Mouse (Mus musculus) heart, postnatal 25 days (tissue): Measurements from ENCODE around the gene Sult2b1. TPM values are rescaled to one million over a fixed set of nuclear protein-coding genes. Genes with fewer than 3 reads are reported as not detected.
A peak's percentile ranks its signal among the peaks of the same experiment; 100 is the strongest.

Source experiments
- DNase-seq: peaks from one replicate; pipeline ENCODE4 v3.0.0; 2022; ENCODE audit warnings: low spot score
- intact Hi-C: fragments of 180-260 bp; cut with DNase I; formaldehyde crosslinking; loops from one replicate; pipeline ENCODE4 v1.15.1; 2025
- total RNA-seq, 2 experiments: library from RNA; stranded (reverse); gene quantifications; 2 replicates each; pipeline ENCODE4 v1.2.3; 2021

Sult2b1 gene
- total RNA-seq, 2 experiments from 2014 or later = not detected

DNA sequence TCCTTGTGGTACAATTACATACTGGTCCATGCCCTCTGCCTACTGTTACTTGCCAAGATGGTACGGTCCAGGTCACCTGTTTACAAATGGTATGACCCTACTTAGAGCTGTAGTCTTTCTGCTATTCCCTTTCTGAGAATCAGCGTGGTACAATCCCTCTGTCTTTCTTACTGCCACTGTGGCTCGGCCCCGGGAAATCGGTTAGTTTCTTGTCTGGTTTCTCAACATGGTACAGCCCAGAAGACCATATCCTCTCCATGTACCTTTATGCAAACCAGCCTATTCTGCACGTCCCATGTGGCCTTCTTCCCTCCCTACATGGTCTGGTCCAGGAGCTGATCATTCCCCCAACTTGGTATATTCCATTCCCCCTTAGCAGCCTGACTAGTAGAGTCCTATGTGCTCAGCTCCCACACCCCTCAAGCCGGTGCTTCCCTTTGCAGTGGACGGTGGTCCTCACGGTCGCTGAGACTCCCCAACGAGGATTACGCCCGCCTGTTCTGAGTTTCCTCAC lies 80.4 kb downstream of the Sult2b1 start:
- peak; percentile 61 for DNase-seq
- intact Hi-C loops = no loop called here

DNA sequence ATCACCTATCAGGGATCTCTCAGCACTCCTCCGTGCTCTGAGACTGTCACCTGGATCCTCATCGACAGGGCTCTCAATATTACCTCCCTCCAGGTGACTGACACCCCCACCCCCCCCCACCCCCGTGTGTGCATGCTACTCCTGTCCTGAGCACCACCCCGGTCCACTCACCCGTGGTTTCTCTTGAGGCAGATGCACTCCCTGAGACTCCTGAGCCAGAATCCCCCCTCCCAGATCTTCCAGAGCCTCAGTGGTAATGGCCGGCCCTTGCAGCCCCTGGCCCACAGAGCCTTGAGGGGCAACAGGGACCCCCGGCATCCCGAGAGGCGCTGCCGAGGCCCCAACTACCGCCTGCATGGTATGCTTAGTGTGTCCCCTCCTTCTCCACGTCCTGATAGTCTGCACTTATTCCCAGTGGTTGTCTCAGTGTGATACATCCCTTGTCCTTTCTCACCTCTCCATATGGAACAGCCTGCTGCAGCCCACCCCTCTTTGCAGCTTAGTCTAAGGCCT lies 80.9 kb downstream of the Sult2b1 start:
- no peak for DNase-seq
- intact Hi-C loops = no loop called here

DNA sequence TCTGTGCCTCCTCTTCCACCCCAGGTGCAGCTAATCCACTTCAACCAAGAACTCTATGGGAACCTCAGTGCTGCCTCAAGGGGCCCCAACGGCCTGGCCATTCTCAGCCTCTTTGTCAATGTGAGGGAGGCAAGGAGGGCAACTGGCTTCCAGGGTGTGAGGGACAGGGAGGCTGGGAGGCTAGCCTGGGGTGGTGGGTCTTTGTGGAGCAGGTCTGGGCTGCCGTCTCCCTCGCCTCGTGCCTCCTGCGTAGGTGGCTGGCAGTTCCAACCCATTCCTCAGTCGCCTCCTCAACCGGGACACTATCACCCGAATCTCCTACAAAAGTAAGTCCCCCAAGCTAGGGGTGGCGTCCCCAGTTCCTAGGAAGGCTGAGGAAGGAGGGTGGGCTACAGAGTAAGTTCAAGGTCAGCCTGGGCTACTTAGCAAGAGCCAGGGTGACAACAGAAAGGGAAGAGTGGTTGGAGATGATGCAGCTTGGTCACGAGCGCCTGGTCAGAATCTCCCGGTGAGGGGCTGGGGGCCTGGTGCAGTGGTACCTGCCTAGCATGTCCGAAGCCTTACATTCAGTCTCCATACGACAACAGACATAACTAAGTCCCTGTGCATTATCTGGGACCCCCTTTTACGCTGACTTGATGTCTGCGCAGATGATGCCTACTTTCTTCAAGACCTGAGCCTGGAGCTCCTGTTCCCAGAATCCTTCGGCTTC lies 81.5 kb downstream of the Sult2b1 start:
- intact Hi-C loops = no loop called here
- DNase-seq = no peak

DNA sequence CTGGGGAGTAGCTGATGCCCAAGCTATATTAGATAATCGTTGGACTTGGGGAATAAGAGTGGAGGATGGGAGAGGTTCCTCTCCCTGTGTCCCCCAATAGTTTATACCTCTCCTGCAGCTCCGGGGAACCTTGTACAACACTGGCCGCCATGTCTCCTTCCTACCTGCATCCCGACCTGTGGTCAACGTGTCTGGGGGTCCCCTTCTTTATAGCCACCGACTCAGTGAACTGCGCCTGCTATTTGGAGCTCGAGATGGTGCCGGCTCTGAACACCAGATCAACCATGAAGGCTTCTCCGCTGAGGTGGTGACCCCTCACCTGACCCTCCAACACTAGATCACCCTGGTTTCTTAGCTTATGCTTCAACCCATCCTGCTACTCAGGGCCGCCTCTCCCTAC lies 82.2 kb downstream of the Sult2b1 start:
- DNase-seq = no peak
- intact Hi-C loops = no loop called here

DNA sequence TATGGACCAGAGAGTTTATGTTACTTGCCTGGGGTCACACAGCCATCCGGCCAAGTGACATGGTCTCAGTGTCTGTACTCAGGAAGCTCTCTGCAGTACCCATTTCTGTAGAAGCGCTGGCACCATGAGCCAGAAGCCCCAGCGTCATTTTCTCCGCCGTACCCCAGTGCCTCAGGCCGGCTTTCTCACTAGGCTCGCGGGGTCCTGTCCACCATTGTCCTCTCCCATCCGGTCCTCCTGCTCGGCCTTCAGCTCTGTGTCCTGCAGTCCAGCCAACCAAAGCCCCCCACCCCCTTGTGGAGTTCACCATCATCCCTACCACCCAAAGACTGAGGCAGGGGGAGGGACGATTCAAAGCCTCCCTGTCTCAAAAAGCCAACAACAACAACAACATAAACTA lies 82.9 kb downstream of the Sult2b1 start:
- DNase-seq = no peak
- intact Hi-C loops = no loop called here

DNA sequence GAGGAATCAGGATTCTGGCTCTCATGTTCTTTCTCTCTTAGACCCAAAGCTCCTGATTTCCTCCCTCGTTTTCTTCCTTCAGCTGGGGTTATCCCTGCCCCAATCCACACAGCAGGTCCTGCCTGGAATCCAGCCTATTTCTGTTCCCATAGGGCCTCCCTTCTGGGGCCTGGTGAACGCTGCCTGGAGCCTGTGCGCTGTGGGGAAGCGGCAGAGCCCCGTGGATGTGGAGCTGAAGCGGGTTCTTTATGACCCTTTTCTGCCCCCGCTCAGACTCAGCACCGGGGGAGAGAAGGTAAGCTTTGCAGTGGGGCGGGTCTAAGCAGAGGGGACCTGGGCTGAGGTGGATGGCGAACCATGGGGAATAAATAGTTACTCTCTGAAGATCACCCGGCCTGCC lies 83.4 kb downstream of the Sult2b1 start:
- intact Hi-C loops = no loop called here
- no peak for DNase-seq

DNA sequence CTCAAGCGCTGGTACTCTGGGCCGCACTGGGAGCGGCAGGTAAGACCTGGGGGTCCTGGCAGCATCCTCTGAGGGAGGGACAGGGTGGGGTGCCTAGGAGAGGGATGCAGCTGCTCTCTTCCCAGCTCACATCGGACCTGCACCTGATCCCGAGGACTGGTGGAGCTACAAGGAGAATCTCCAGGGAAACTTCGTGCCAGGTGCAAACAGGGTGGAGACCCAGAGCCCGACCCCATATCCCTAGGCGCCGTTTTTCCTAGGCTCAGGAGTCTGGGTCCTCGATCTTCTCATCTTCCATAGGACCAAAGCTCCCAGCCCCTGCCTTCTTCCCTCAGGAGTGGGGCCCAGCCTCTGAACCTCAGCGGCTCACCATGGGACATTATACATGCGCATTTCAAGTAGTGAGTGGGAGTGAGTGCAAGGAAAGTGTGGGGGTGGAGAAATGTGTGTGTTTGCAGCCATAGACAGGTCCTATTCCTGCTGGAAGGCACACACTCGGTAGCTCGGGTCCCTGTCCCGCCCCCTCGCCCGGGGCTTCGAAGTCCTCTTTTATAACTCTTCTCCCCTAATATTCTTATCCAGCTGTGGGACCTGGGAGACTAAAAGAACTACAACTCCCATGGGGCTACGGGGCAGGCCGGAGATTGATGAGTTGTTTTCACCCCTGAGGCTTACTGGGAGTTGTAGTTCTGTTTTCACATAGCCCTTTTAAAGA lies 84.0 kb downstream of the Sult2b1 start:
- intact Hi-C loops = no loop called here
- peak; percentile 69 for DNase-seq

DNA sequence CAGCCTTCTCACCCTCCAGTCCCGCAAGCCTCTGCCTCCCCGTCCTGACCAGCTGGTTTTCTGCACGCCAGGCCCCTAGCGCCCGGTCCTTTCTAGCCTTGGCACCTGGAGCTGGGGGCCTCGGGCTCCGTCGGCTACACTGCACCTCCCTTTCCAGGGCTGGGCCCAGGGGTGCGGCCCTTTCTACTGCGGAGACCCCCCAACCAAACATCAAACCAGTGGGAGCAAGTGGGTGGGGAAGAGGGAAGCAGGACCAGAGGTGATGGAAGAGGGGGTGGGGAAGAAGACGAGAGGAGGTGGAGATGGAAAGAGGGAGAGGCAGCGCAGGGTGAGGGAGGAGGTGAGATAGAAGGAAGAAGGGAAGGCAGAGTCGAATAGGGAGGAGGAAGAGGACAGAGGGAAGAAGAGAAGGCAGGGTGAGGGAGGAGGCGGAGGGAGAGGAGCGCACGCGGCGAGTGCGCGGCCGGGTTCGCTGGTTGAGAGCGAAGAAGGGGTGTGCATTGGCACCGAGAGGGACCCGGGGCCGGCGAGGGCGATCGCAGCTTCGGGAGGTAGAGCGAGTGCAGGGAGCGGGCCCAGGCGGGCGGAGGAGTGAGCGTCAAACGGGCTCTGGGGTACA lies 84.8 kb downstream of the Sult2b1 start, which contains the start of gene Car11:
TSS of gene Car11 (plus strand) at position 321 of the 619 bp plus-strand sequence.
- intact Hi-C loops = no loop called here
- DNase-seq = no peak

DNA sequence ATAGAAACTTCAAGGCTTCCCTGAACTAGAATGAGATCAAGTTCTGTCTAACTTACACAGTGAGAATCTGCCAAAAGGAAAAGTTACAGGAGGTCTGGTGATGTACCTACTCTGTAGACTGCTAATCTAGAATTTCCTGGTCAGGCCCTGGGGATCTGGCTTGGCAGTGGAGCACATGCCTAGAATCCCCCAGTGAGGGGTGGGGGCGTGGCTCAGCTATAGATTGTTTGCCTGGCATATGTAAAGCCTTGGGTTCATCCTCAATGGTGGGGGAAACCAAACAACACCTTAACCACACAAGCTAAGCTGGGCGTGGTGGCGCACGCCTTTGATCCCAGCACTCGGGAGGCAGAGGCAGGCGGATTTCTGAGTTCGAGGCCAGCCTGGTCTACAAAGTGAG lies 86.6 kb downstream of the Sult2b1 start:
- DNase-seq = no peak
- intact Hi-C loops = no loop called here

DNA sequence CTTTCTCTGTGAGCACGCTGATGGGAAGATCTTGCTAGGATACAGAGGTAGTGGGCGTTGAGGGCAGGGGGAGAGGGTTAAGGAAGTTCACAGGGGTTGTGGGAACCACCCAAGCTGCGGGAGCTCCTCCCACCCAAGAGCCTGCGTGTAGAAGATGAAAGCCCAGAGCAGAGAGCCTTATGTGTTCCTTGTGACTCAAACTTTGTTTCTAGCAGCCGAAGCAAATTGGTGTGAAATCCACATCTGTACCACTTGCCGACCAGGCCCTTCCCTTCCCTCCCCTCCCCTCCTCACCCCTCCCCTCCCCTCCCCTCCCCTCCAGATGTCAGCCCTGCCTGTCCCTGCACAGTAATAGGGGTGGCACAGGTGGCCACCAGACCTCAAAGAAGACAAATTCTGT lies 89.4 kb downstream of the Sult2b1 start:
- no peak for DNase-seq
- intact Hi-C loops = no loop called here

DNA sequence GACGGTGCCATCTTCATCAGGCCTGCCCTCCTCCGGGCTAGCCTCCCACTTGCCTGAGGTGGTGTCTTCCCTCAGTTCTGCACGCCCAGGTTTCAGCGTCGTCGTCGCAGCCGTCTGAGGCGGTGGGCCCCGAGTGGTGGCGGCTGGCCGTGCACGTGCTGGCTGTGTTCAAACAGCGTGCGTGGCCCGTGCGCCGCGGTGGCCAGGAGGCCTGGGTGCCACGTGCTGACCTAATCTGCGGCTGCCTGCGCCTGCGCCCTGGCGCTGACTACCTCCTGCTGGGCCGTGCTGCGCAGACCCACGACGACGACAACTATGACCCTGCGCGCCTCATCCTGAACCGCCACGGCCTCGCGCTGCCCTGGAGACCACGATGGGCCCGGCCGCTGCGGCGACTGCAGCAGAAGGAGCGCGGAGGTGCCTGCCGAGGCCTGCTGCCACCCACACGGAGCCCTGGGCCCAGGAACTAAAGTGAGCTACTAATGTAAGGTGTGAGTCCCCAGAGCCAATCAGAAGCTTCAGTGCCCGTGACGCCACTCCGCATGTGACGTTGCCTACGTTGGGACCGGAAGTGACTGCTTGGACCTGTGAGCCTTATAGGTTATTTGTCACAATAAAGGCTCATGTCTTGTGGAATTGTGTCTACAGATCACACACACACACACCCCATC lies 90.4 kb downstream of the Sult2b1 start, which contains the start of gene Sec1:
TSS of gene Sec1 (minus strand) at position 482 of the 671 bp plus-strand sequence.
- no peak for DNase-seq
- intact Hi-C loops = no loop called here

DNA sequence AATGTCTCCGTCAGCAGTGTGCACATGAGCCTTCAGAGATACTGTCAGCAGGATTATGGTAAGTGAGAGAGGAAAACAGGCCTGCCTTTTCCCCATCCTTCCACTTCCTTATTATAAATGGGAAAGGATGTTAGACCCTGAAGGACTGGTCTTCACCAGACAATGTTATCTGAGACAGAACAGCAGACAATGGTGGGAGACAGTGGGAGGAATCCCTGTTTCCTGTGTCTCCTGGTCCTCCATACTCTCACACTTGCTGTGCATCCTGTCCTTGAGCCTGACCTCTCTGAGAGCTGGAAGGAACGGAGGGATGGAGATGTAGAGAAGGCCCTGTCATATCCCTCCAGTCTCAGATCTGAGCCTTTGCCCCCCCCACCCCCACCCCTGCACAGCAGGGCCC lies 92.1 kb downstream of the Sult2b1 start:
- no peak for DNase-seq
- intact Hi-C loops = no loop called here

DNA sequence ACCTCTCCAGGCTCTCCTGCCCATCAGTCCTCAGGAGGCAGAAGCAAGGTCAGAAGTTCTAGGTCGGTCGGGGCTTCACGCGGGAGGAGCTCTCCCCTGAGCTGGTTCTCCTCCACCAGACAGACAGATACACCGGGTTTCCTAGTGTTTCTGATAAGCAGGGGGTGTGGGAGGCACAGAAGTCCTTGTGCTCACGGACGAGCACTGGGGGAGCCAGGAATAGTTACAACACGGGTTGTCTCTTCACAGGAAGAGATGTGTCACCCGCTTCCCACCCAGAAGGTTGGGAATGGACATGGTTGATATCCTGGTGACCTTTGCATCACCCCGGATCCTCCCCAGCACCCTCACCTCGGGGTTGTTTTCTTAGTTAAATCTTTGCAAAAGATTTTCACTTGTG lies 94.7 kb downstream of the Sult2b1 start:
- DNase-seq = no peak
- intact Hi-C loops = loop anchor here (10.0 kb wide), 1 partner anchor 215 kb away; no protein-coding TSS in a partner anchor

DNA sequence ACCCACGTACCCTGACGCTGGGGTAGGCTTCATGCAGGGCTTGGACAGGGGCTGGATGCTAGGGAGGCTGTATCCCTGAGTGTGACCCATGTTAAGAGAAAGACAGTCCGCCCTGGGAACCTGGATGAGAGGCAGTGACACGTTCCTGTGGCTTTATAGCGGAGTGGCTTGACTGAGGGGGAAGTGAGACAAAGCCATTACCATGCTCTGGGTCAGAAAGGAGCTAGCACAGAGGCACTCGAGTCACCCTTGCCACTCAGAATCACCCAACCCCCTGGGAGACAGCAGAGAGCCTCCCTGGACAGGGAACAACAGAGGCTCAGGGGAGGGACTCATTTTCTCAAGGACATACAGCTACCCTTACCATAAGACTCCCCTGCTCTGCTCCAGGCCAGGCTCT lies 95.4 kb downstream of the Sult2b1 start:
- DNase-seq = no peak
- intact Hi-C loops = loop anchor here (10.0 kb wide), 1 partner anchor 214 kb away; no protein-coding TSS in a partner anchor

DNA sequence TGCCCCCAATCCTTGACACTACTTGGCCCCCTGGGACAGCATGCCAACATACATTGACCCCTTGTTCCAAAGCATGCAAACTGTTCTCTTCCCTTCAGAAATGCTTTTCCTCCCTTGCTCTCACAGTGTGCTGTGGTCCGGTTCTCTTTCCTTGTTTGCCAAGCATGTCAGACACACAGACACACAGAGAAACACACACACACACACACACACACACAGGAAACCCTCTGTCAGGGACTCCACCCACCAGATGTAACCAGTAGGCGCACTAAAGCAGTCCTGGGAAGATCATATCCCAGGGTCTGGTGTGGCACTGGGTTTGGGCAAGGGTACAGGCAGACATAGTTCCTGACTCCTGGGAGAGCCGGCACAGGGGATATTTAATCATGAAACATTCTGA lies 97.6 kb downstream of the Sult2b1 start:
- DNase-seq = no peak
- intact Hi-C loops = loop anchor here (10.0 kb wide), 1 partner anchor 212 kb away; no protein-coding TSS in a partner anchor

DNA sequence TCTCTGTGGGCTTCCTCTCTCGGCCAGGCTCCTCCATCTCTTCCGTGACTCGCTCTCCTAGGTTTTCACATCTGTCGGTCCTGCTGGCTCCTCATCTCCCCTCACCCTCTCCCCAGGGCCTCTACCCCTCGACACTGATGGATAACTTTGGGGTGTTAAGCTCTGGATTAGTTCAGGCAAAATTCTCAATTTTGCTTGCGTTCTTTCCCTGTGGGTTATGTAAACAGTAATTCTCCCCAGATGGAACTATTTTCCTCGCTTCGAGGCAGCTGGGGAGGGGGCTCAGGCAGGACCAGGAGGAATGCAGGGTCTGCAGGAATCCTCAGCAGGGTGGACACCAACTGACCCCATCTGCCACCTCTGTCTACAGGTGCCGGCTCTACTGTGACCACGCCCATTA lies 98.7 kb downstream of the Sult2b1 start:
- intact Hi-C loops = loop anchor here (10.0 kb wide), 1 partner anchor 211 kb away; no protein-coding TSS in a partner anchor
- DNase-seq = no peak

DNA sequence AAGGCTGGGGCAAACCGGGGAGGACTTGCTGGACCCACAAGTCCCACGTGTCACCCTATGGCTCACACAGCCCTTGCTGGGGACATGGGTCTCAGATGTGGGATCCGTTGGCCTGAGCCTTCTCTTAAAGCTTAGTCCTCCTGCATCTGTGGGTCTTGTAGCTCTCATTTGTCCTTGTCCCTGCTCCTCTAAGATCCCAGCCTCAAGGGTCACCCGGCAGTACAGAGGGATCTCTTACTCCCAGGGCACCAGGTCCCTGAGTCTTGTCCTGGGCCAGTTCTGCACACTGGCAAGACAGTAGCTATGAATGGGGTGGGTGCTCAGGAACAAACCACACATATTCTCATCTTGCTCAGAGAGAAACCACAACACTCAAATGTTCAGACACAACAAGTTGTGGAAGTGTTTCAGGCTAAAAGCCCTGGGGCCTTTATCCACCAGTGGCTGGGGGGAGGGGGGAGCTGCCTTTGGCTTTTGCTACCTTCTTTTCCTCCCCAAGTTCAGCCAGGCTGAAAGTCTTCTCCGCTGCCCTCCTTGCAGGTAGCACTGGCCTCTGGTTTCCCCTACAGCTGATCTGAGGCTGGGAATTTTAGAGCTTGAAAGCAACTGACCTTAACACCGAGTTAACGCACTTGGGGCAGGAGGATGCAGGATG lies 100.9 kb downstream of the Sult2b1 start, which contains the start of gene Ntn5:
TSS of gene Ntn5 (plus strand) at position 627 of the 655 bp plus-strand sequence.
- DNase-seq = no peak
- intact Hi-C loops = loop anchor here (2.0 to 10.0 kb wide), 4 partner anchors 43 to 209 kb away; no protein-coding TSS in a partner anchor

DNA sequence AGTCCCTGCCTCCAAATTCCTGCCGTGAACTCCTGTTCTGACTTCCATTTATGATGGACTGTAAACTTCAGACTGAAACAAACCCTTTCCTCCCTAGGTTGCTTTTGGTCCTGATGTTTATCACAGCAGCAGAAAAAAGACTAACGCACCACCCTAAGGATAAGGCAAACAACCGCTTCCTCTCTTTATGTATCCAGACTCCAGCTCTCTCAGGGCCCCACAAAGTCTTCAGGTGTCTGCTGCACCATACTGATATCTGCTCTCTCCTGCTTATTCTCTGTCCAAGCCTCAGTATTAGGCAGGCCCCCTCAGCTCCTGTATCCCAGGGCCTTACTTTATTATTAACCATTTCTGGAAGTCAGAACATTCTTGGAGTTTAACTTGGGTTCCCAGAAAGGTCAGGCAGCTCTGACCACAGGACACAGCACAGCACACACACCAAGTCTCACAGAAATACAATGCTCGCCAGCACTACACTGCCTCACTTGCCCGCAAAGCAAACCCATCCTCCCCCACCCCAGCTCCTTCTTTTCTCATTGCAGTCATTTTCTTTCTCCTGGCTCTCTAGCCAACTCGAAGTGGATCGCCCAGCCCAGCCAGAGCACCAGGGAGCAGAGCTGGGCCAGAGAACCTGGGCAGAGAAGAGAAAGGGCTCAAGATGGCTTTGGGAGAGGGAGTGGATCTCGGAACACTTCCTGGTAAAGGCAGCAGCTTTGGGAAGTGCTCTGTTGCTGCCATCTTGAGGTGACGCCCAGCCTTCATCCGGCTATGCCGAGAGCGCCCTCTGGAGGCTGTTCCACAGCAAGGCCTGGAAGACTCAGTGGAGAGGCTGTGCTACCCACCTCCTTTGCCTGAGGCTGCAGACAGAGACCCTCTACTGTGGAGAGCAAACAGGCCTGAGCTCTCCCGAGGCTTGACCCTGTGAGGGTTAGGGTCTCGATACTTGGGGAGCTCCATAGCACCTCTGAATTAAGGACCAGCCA lies 102.0 kb downstream of the Sult2b1 start:
- DNase-seq = peak; percentile 77
- intact Hi-C loops = loop anchor here (2.0 to 10.0 kb wide), 4 partner anchors 42 to 208 kb away; no protein-coding TSS in a partner anchor
